Mouse (Mus musculus): ENCODE results near the gene Ddx31.

DNA sequence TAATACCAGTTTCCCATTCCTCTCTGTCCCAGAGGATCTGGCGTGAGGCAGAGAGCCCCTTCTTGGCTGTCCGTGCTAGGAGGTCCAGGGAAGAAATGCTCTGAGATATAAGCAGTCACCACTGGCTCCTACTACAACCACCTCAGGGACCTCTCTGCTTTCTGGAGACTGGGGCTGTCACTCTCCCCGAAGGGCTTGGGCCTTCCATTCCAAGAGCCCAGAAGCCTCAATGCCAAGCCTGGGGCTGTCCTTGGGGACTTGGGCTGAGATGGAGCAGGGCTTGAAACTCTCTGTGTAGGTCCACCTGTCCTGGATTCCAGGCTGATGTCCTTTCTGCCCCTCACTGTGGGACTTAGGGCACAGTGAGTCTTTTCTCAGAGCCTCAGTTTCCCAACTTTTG is 70.7 kb downstream of the Ddx31 start:
- TF ChIP-seq POLR2A (IDR thresholded peaks at IDR 0.05; ENCODE audit: low read depth, low read length): no peak
- no peak for TF ChIP-seq CTCF (IDR thresholded peaks at IDR 0.05; ENCODE audit: extremely low read depth, insufficient read depth, insufficient read length, insufficient replicate concordance)

Measured in spleen, adult 2 months (tissue).